Mouse (Mus musculus): ENCODE measurements around the gene Srr. TPM values are rescaled to one million over a fixed set of nuclear protein-coding genes. Genes with fewer than 3 reads are reported as not detected.

The Srr gene
- polyA plus RNA-seq, 1 experiment: 10.5 TPM

DNA sequence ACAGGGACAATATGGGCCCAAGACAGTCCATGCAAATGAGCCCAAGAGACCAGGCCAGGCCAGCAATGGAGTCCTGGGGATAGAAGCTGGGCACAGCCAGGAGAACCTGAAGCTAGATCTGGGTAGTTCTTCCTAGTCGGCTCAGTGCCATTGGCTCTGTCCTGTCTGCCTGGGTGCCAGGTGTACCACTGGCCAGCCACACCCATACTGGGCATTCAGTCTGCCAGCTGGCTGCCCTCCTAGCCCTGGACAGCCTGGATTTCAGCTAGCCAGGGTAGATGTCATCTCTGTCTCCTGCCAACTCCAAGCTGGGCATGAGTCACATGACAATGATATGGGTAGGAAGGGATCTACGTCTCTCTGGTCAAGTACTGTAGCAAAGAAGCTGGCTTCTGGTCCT, 58.6 kb downstream of the Srr start:
- no peak overlapping the region for H3K4me2 ChIP-seq (ENCODE audit: low read depth)
- H3ac ChIP-seq (ENCODE audit: control insufficient read depth, insufficient read length): no peak overlapping the region
- H3K79me2 ChIP-seq (ENCODE audit: control insufficient read depth, insufficient read depth): no peaks in the 10 kb centered on the region
- no peaks in the 10 kb centered on the region for H3K36me3 ChIP-seq (ENCODE audit: control insufficient read depth, insufficient read depth)
- no peaks in the 10 kb centered on the region for H3K27me3 ChIP-seq (ENCODE audit: control insufficient read depth, insufficient read depth, insufficient read length)
- TF ChIP-seq MYOG (IDR thresholded peaks at IDR 0.05; ENCODE audit: control insufficient read depth in 1 of 3, insufficient read depth in 1 of 3, insufficient read length in 2 of 3, low read depth in 2 of 3) (peak in 2 of 3 experiments; percentile 15 to 63), REST (IDR thresholded peaks at IDR 0.05; ENCODE audit: insufficient read depth, insufficient read length) (no peak), POLR2A (IDR thresholded peaks at IDR 0.05; ENCODE audit: insufficient read length, low read depth) (no peak), MYOD1 (IDR thresholded peaks at IDR 0.05; ENCODE audit: control insufficient read depth in 1 of 3, insufficient read length in 2 of 3, low read depth in 2 of 3) (peak in 2 of 3 experiments; percentile 34 to 79)
- H3K4me3 ChIP-seq: no peak overlapping the region

DNA sequence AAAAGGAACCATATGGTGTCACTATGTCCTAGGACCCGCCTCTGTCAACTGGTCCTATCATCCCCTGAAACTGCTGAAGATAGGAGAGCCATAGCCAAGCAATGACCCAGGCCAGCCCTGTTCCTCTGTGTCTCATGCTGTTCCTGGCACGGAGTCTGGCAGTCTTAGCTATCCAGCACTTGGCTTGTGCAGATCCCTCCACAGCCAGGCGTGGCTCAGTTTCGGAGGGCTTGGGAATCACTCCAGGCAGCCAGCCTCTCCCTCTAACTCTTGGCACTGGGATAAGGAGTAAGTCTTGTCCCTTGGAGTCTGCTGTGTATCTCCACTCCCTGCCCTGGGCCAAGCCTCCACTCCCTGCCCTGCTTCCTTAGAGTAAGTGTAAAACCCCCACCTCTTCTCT, 59.1 kb downstream of the Srr start:
- Histone ChIP-seq H3K4me2 (ENCODE audit: low read depth) (no peak overlapping the region), H3ac (ENCODE audit: control insufficient read depth, insufficient read length) (no peak overlapping the region), H3K79me2 (ENCODE audit: control insufficient read depth, insufficient read depth) (no peaks in the 10 kb centered on the region), H3K4me3 (no peak overlapping the region), H3K36me3 (ENCODE audit: control insufficient read depth, insufficient read depth) (no peaks in the 10 kb centered on the region), H3K27me3 (ENCODE audit: control insufficient read depth, insufficient read depth, insufficient read length) (no peaks in the 10 kb centered on the region)
- TF ChIP-seq E2F4 (IDR thresholded peaks at IDR 0.05; ENCODE audit: insufficient read depth) (no peak), MYOG (IDR thresholded peaks at IDR 0.05; ENCODE audit: control insufficient read depth in 1 of 3, insufficient read depth in 1 of 3, insufficient read length in 2 of 3, low read depth in 2 of 3) (no peak), REST (IDR thresholded peaks at IDR 0.05; ENCODE audit: insufficient read depth, insufficient read length) (no peak), MYOD1 (IDR thresholded peaks at IDR 0.05; ENCODE audit: control insufficient read depth in 1 of 3, insufficient read length in 2 of 3, low read depth in 2 of 3) (no peak), TCF3 (IDR thresholded peaks at IDR 0.05; ENCODE audit: insufficient read length, low read depth) (no peak), USF1 (IDR thresholded peaks at IDR 0.05; ENCODE audit: low read depth) (no peak), CEBPB (IDR thresholded peaks at IDR 0.05; ENCODE audit: insufficient read depth, poor library complexity, severe bottlenecking) (no peak), POLR2A (IDR thresholded peaks at IDR 0.05; ENCODE audit: insufficient read length, low read depth) (no peak), SRF (IDR thresholded peaks at IDR 0.05; ENCODE audit: control insufficient read depth, insufficient read length, low read depth) (no peak), POLR2AphosphoS2 (IDR thresholded peaks at IDR 0.05; ENCODE audit: insufficient read length, low read depth) (no peak), TCF12 (IDR thresholded peaks at IDR 0.05; ENCODE audit: insufficient read depth, poor library complexity, severe bottlenecking) (no peak), MAX (IDR thresholded peaks at IDR 0.05; ENCODE audit: low read depth) (no peak)

- H3K4me2 ChIP-seq (ENCODE audit: low read depth): no peak overlapping the region
- no peak for TF ChIP-seq SRF (IDR thresholded peaks at IDR 0.05; ENCODE audit: control insufficient read depth, insufficient read length, low read depth)
- TF ChIP-seq USF1 (IDR thresholded peaks at IDR 0.05; ENCODE audit: low read depth): no peak
- no peak for TF ChIP-seq REST (IDR thresholded peaks at IDR 0.05; ENCODE audit: insufficient read depth, insufficient read length)
- TF ChIP-seq POLR2A (IDR thresholded peaks at IDR 0.05; ENCODE audit: insufficient read length, low read depth): no peak
- TF ChIP-seq TCF12 (IDR thresholded peaks at IDR 0.05; ENCODE audit: insufficient read depth, poor library complexity, severe bottlenecking): no peak
- TF ChIP-seq POLR2AphosphoS2 (IDR thresholded peaks at IDR 0.05; ENCODE audit: insufficient read length, low read depth): no peak
- no peak for TF ChIP-seq MYOD1 (IDR thresholded peaks at IDR 0.05; ENCODE audit: control insufficient read depth in 1 of 3, insufficient read length in 2 of 3, low read depth in 2 of 3)
- no peak for TF ChIP-seq MYOG (IDR thresholded peaks at IDR 0.05; ENCODE audit: control insufficient read depth in 1 of 3, insufficient read depth in 1 of 3, insufficient read length in 2 of 3, low read depth in 2 of 3)
- no peak for TF ChIP-seq TCF3 (IDR thresholded peaks at IDR 0.05; ENCODE audit: insufficient read length, low read depth)
- no peak for TF ChIP-seq CEBPB (IDR thresholded peaks at IDR 0.05; ENCODE audit: insufficient read depth, poor library complexity, severe bottlenecking)
- no peak overlapping the region for H3ac ChIP-seq (ENCODE audit: control insufficient read depth, insufficient read length)
These were observed 60.5 kb downstream of the Srr start for GRCm38 (mm10) chr11:74865252-74865651.

DNA sequence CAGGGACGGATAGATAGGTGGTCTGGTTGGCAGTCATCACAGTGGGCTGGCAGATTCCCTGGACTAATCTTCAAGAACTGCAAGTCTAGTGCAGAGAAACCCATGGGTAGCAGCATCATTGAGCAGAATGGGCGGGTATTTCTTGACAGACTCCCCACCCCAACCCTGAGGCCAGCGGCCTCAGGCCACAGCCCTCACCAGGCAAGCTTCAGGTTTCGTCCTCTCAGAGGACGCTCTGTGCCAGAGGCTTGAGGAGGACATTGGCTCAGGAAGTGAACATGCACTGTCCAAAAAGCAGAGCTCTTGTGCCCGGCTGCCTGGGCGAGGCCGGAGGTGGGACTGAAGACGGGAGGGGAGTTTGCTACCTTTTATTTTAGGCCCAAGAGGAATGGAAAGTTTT, 61.3 kb downstream of the Srr start:
- no peak overlapping the region for H3ac ChIP-seq (ENCODE audit: control insufficient read depth, insufficient read length)
- no peaks in the 10 kb centered on the region for H3K79me2 ChIP-seq (ENCODE audit: control insufficient read depth, insufficient read depth)
- no peak overlapping the region for H3K4me3 ChIP-seq
- H3K27me3 ChIP-seq (ENCODE audit: control insufficient read depth, insufficient read depth, insufficient read length): no peaks in the 10 kb centered on the region
- no peaks in the 10 kb centered on the region for H3K36me3 ChIP-seq (ENCODE audit: control insufficient read depth, insufficient read depth)
- no peak overlapping the region for H3K4me2 ChIP-seq (ENCODE audit: low read depth)
- no peak for TF ChIP-seq MYOG (IDR thresholded peaks at IDR 0.05; ENCODE audit: control insufficient read depth in 1 of 3, insufficient read depth in 1 of 3, insufficient read length in 2 of 3, low read depth in 2 of 3)
- TF ChIP-seq TCF12 (IDR thresholded peaks at IDR 0.05; ENCODE audit: insufficient read depth, poor library complexity, severe bottlenecking): no peak
- no peak for TF ChIP-seq MYOD1 (IDR thresholded peaks at IDR 0.05; ENCODE audit: control insufficient read depth in 1 of 3, insufficient read length in 2 of 3, low read depth in 2 of 3)
- no peak for TF ChIP-seq REST (IDR thresholded peaks at IDR 0.05; ENCODE audit: insufficient read depth, insufficient read length)
- TF ChIP-seq MAX (IDR thresholded peaks at IDR 0.05; ENCODE audit: low read depth): no peak
- no peak for TF ChIP-seq POLR2A (IDR thresholded peaks at IDR 0.05; ENCODE audit: insufficient read length, low read depth)
- no peak for TF ChIP-seq TCF3 (IDR thresholded peaks at IDR 0.05; ENCODE audit: insufficient read length, low read depth)
- TF ChIP-seq USF1 (IDR thresholded peaks at IDR 0.05; ENCODE audit: low read depth): no peak
- TF ChIP-seq POLR2AphosphoS2 (IDR thresholded peaks at IDR 0.05; ENCODE audit: insufficient read length, low read depth): no peak
- no peak for TF ChIP-seq E2F4 (IDR thresholded peaks at IDR 0.05; ENCODE audit: insufficient read depth)
- no peak for TF ChIP-seq CEBPB (IDR thresholded peaks at IDR 0.05; ENCODE audit: insufficient read depth, poor library complexity, severe bottlenecking)
- TF ChIP-seq SRF (IDR thresholded peaks at IDR 0.05; ENCODE audit: control insufficient read depth, insufficient read length, low read depth): no peak

More at GRCm38 (mm10) chr11:74865252-74865651, 60.5 kb downstream of the Srr start:
- H3K4me3 ChIP-seq: no peak overlapping the region
- no peaks in the 10 kb centered on the region for H3K27me3 ChIP-seq (ENCODE audit: control insufficient read depth, insufficient read depth, insufficient read length)
- no peaks in the 10 kb centered on the region for H3K79me2 ChIP-seq (ENCODE audit: control insufficient read depth, insufficient read depth)
- H3K36me3 ChIP-seq (ENCODE audit: control insufficient read depth, insufficient read depth): no peaks in the 10 kb centered on the region

- no peak for TF ChIP-seq POLR2AphosphoS2 (IDR thresholded peaks at IDR 0.05; ENCODE audit: insufficient read length, low read depth)
- no peak for TF ChIP-seq TCF12 (IDR thresholded peaks at IDR 0.05; ENCODE audit: insufficient read depth, poor library complexity, severe bottlenecking)
- no peak for TF ChIP-seq TCF3 (IDR thresholded peaks at IDR 0.05; ENCODE audit: insufficient read length, low read depth)
- TF ChIP-seq USF1 (IDR thresholded peaks at IDR 0.05; ENCODE audit: low read depth): no peak
- TF ChIP-seq CEBPB (IDR thresholded peaks at IDR 0.05; ENCODE audit: insufficient read depth, poor library complexity, severe bottlenecking): no peak
- TF ChIP-seq POLR2A (IDR thresholded peaks at IDR 0.05; ENCODE audit: insufficient read length, low read depth): no peak
- no peak for TF ChIP-seq MAX (IDR thresholded peaks at IDR 0.05; ENCODE audit: low read depth)
- TF ChIP-seq SRF (IDR thresholded peaks at IDR 0.05; ENCODE audit: control insufficient read depth, insufficient read length, low read depth): no peak
- no peak for TF ChIP-seq REST (IDR thresholded peaks at IDR 0.05; ENCODE audit: insufficient read depth, insufficient read length)
- TF ChIP-seq E2F4 (IDR thresholded peaks at IDR 0.05; ENCODE audit: insufficient read depth): no peak
- no peak for TF ChIP-seq MYOG (IDR thresholded peaks at IDR 0.05; ENCODE audit: control insufficient read depth in 1 of 3, insufficient read depth in 1 of 3, insufficient read length in 2 of 3, low read depth in 2 of 3)
- no peak for TF ChIP-seq MYOD1 (IDR thresholded peaks at IDR 0.05; ENCODE audit: control insufficient read depth in 1 of 3, insufficient read length in 2 of 3, low read depth in 2 of 3)
- Histone ChIP-seq H3K4me3 (no peak overlapping the region), H3K36me3 (ENCODE audit: control insufficient read depth, insufficient read depth) (no peaks in the 10 kb centered on the region), H3K79me2 (ENCODE audit: control insufficient read depth, insufficient read depth) (no peaks in the 10 kb centered on the region), H3K27me3 (ENCODE audit: control insufficient read depth, insufficient read depth, insufficient read length) (no peaks in the 10 kb centered on the region), H3K4me2 (ENCODE audit: low read depth) (no peak overlapping the region), H3ac (ENCODE audit: control insufficient read depth, insufficient read length) (no peak overlapping the region)
These were observed 62.3 kb downstream of the Srr start for GRCm38 (mm10) chr11:74863471-74863870.
